Mouse (Mus musculus): ENCODE measurements around the gene Tlr9.

DNA sequence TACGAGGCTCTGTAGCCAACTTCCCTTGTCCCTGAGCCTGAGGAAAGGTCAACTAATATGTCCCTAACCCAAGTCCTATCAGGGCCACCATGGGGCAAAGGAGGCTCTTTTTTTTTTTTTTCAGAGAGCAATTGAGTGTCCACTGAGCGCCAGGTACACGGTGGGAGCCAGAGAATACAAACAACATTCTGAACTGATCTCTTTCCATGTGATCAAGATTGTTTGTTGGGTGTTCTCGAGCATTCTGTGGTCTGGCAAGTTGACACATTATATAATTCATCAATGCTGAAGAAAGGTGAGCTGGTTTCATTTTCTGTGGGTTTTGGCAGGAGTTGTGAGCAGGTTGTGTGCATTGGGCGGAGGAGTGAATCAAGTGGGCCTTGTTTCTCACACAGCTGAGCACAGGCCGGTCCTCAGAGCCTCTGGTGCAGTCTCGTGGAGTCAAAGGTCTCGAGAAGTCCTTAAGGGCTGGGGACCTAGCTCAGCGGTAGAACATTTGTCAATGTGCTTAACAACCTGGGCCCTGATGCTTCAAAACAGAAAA lies 41.1 kb downstream of the Tlr9 start:
- no peak for TF ChIP-seq CTCF (IDR thresholded peaks at IDR 0.05; ENCODE audit: control insufficient read depth, insufficient read depth, low read length)
- no peak for TF ChIP-seq POLR2A (IDR thresholded peaks at IDR 0.05; ENCODE audit: borderline replicate concordance, control insufficient read depth, low read depth, low read length)

Measured in bone marrow, adult 2 months (tissue).